Mouse (Mus musculus) hindbrain, embryonic 14.5 days (tissue): ENCODE results near the gene Cmklr1. TPM values are rescaled to one million over a fixed set of nuclear protein-coding genes. Genes with fewer than 3 reads are reported as not detected.

Experiments used
- ATAC-seq: fragments of 200-750 bp; cut with Nextera tagmentation; 2 replicates; pipeline ENCODE4 v1.8.0; 2017; ENCODE audit warnings: moderate number of reproducible peaks, mild to moderate bottlenecking, moderate TSS enrichment, moderate library complexity; ENCODE audit not compliant: low FRiP score
- DNase-seq: peaks from one replicate; pipeline ENCODE4 v3.0.0-alpha.2; 2015; ENCODE audit warnings: low spot score
- H3K27ac ChIP-seq: fragments of 300-500 bp; sonication (generic); 2 replicates; pipeline ENCODE4 v1.5.1; 2014; ENCODE audit warnings: mild to moderate bottlenecking, moderate library complexity
- H3K27me3 ChIP-seq: fragments of 300-500 bp; sonication (generic); 2 replicates; pipeline ENCODE4 v1.6.1; 2014; ENCODE audit warnings: mild to moderate bottlenecking, low read length, mixed read lengths; ENCODE audit not compliant: control insufficient read depth, insufficient read depth
- H3K36me3 ChIP-seq: fragments of 300-500 bp; sonication (generic); replicated peaks from 2 replicates; pipeline ENCODE4 v1.6.1; 2014; ENCODE audit not compliant: control insufficient read depth, insufficient read depth
- H3K4me1 ChIP-seq: fragments of 300-500 bp; sonication (generic); replicated peaks from 2 replicates; pipeline ENCODE4 v1.6.1; 2014; ENCODE audit warnings: antibody characterized with exemption, low read length, mixed read lengths; ENCODE audit not compliant: control insufficient read depth, insufficient read depth
- H3K4me2 ChIP-seq: fragments of 300-500 bp; sonication (generic); replicated peaks from 2 replicates; pipeline ENCODE4 v1.6.1; 2014; ENCODE audit warnings: mild to moderate bottlenecking, moderate library complexity
- H3K4me3 ChIP-seq: fragments of 300-500 bp; sonication (generic); replicated peaks from 2 replicates; pipeline ENCODE4 v1.5.1; 2014; ENCODE audit warnings: mild to moderate bottlenecking, low read length
- H3K9ac ChIP-seq: fragments of 300-500 bp; sonication (generic); 2 replicates; pipeline ENCODE4 v1.6.1; 2014
- H3K9me3 ChIP-seq: fragments of 300-500 bp; sonication (generic); 2 replicates; pipeline ENCODE4 v1.6.1; 2016; ENCODE audit warnings: low read length; ENCODE audit not compliant: control insufficient read depth
- WGBS: fragments of 180-500 bp; shearing (Covaris S2); extraction: QIAGEN DNeasy Blood & Tissue Kit; methylation state at CpG from one replicate; pipeline ENCODE4 v1.1.7; 2014; 5-methylcytosine and 5-hydroxymethylcytosine counted together
- polyA plus RNA-seq: library from polyadenylated mRNA; unstranded; fragments of >200 nt; fragmentation: Nextera tagmentation; extraction: Ambion mirVana; gene quantifications from 2 replicates; pipeline ENCODE4 v1.2.1, GENCODE M21; 2014

Gene Cmklr1
- polyA plus RNA-seq, 1 experiment from 2014 or later, result 2.7 TPM

- no peak for ATAC-seq
These were observed 14.5 kb upstream of the Cmklr1 start for GRCm38 (mm10) chr5:113664629-113665195.

GRCm38 (mm10) chr5:113664127-113664526 lies 13.9 kb upstream of the Cmklr1 start:
- ATAC-seq (no peak), DNase-seq (no peak)
- H3K36me3 ChIP-seq, result no peaks in the 10 kb centered on the region
- no peaks in the 10 kb centered on the region for H3K27me3 ChIP-seq
- H3K27ac ChIP-seq, result no peak overlapping the region
- H3K4me3 ChIP-seq, result no peak overlapping the region
- 82% methylated on average over 6 of the region's 6 CpGs for WGBS
- H3K9ac ChIP-seq, result no peak overlapping the region
- H3K4me2 ChIP-seq, result no peak overlapping the region
- H3K4me1 ChIP-seq, result no peaks in the 10 kb centered on the region
- no peaks in the 10 kb centered on the region for H3K9me3 ChIP-seq

More at GRCm38 (mm10) chr5:113664629-113665195, 14.5 kb upstream of the Cmklr1 start:
- no peak overlapping the region for H3K27ac ChIP-seq
- WGBS, result 78% methylated on average over 12 of the region's 12 CpGs
- H3K9me3 ChIP-seq, result no peaks in the 10 kb centered on the region
- H3K4me1 ChIP-seq, result no peaks in the 10 kb centered on the region
- no peak overlapping the region for H3K4me2 ChIP-seq
- no peak for DNase-seq
- no peak overlapping the region for H3K4me3 ChIP-seq
- H3K36me3 ChIP-seq, result no peaks in the 10 kb centered on the region
- H3K9ac ChIP-seq, result no peak overlapping the region
- H3K27me3 ChIP-seq, result no peaks in the 10 kb centered on the region

DNA sequence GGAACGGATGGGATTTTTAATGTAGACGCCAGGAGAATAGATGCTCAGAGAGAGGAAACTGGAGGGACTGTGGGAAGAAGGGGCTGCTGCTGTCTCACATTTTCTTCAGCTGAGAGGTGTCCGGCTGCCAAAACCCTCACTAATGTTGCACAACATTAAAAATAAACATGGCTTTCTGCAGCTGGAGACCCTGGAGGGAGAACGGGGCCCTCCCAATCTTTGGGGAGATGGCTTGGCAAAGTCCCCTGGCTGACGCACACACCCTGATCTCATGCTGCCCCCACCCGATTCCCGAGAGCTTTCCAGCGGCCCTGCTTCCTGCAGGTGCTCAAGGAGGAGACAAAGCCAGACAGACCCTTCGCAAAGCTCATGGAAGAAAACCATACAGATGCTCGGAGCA lies 10.6 kb upstream of the Cmklr1 start:
- 75% methylated on average over 10 of the region's 10 CpGs for WGBS
- Histone ChIP-seq H3K27me3 (no peaks in the 10 kb centered on the region), H3K9me3 (no peaks in the 10 kb centered on the region), H3K4me1 (no peaks in the 10 kb centered on the region), H3K36me3 (no peaks in the 10 kb centered on the region), H3K4me3 (no peak overlapping the region), H3K4me2 (no peak overlapping the region), H3K27ac (no peak overlapping the region), H3K9ac (no peak overlapping the region)
- ATAC-seq (no peak), DNase-seq (no peak)

- DNase-seq (no peak), ATAC-seq (no peak)
- 86% methylated on average over 12 of the region's 12 CpGs for WGBS
- Histone ChIP-seq H3K9me3 (no peaks in the 10 kb centered on the region), H3K4me2 (no peak overlapping the region), H3K27ac (no peak overlapping the region), H3K4me1 (0 out of 2 replicates have a peak, but pooled peaks cover 6% of the 10 kb centered on the region), H3K4me3 (no peak overlapping the region), H3K9ac (no peak overlapping the region), H3K36me3 (no peaks in the 10 kb centered on the region), H3K27me3 (peaks cover 12% of the 10 kb centered on the region; the same call in 1 of the 2 replicates)
These were observed 4.6 kb upstream of the Cmklr1 start for GRCm38 (mm10) chr5:113654821-113655220.

- Histone ChIP-seq H3K36me3 (no peaks in the 10 kb centered on the region), H3K9me3 (no peaks in the 10 kb centered on the region), H3K4me3 (no peak overlapping the region), H3K9ac (no peak overlapping the region), H3K27ac (no peak overlapping the region), H3K27me3 (peaks cover 15% of the 10 kb centered on the region; the same call in 1 of the 2 replicates), H3K4me2 (no peak overlapping the region), H3K4me1 (0 out of 2 replicates have a peak, but pooled peaks cover 6% of the 10 kb centered on the region)
- DNase-seq (no peak), ATAC-seq (no peak)
- WGBS, result 85% methylated on average over 11 of the region's 11 CpGs
These were observed 4.0 kb upstream of the Cmklr1 start for GRCm38 (mm10) chr5:113654206-113654605.

DNA sequence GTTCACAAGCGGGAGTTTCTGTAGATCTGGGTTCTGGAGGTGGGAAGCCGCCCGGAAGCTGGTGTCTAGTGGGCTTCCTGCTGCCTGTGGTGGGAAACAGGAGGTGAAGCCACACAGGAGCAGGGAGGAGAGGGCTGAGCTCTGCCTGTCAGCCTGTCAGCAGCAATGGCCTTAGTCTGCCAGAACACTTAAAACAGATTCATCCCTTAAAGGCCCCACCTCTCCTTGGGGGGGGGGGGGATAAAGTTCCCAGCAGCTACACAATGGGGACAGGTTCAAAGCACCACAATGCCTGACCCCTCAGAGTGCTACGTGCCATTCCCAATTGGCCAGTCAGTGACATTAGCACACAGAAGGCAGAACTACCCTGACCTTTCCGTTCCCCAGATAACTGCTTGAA lies 2.0 kb upstream of the Cmklr1 start:
- no peak for ATAC-seq
- 0 out of 2 replicates have a peak, but pooled peaks cover 6% of the 10 kb centered on the region for H3K4me1 ChIP-seq
- WGBS, result 25% methylated on average over 5 of the region's 5 CpGs

DNA sequence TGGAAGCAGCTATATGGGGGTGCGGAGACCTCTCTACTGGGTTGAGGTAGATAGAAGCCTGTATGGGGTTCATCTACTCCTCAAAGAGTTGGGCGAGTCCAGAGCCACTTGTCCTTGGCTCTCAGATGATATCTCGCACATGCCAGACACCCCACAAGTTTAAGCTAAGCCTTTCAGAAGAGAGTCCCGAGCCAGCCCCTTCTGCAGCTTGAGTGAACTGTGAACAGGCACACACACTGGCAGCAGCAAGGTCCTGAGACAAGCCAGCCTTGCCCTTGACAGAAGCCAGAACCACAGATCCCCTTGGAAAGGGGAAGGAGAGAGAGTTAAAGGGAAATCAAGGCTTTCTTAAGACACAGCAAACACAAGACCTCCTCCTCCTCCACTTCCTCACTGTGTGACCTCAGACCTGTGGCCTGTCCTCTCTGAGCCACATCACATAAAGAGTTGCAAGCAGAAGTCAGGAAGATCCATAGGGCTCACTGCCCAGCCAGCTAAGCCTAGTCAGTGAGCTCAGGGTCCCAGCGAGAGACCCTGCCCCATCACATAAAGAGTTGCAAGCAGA lies 1.5 kb downstream of the Cmklr1 start:
- DNase-seq (no peak), ATAC-seq (no peak)
- Histone ChIP-seq H3K9ac (no peak overlapping the region), H3K27me3 (peaks cover 15% of the 10 kb centered on the region; the same call in 1 of the 2 replicates), H3K4me3 (no peak overlapping the region), H3K9me3 (no peaks in the 10 kb centered on the region), H3K4me1 (0 out of 2 replicates have a peak, but pooled peaks cover 6% of the 10 kb centered on the region), H3K36me3 (no peaks in the 10 kb centered on the region), H3K27ac (no peak overlapping the region), H3K4me2 (no peak overlapping the region)
- 83% methylated on average over 5 of the region's 5 CpGs for WGBS

More for the DNA sequence above, 2.0 kb upstream of the Cmklr1 start:
- H3K36me3 ChIP-seq, result no peaks in the 10 kb centered on the region
- no peak for DNase-seq
- no peak overlapping the region for H3K4me3 ChIP-seq
- no peaks in the 10 kb centered on the region for H3K9me3 ChIP-seq
- no peak overlapping the region for H3K9ac ChIP-seq
- peaks cover 15% of the 10 kb centered on the region; the same call in 1 of the 2 replicates for H3K27me3 ChIP-seq
- no peak overlapping the region for H3K27ac ChIP-seq
- H3K4me2 ChIP-seq, result no peak overlapping the region

- DNase-seq, result no peak
- 93% methylated on average over 8 of the region's 8 CpGs for WGBS
These were observed 3.1 kb downstream of the Cmklr1 start for GRCm38 (mm10) chr5:113647141-113647540.

GRCm38 (mm10) chr5:113644520-113644919 lies 5.7 kb downstream of the Cmklr1 start:
- Histone ChIP-seq H3K27ac (no peak overlapping the region), H3K4me3 (no peak overlapping the region), H3K36me3 (no peaks in the 10 kb centered on the region), H3K4me1 (peaks cover 5% of the 10 kb centered on the region; the same call in 1 of the 2 replicates), H3K9ac (no peak overlapping the region), H3K27me3 (no peaks in the 10 kb centered on the region), H3K4me2 (no peak overlapping the region), H3K9me3 (no peaks in the 10 kb centered on the region)
- no peak for DNase-seq
- ATAC-seq, result no peak
- WGBS, result 91% methylated on average over 4 of the region's 4 CpGs

More at GRCm38 (mm10) chr5:113647141-113647540, 3.1 kb downstream of the Cmklr1 start:
- Histone ChIP-seq H3K4me2 (no peak overlapping the region), H3K9ac (no peak overlapping the region), H3K36me3 (no peaks in the 10 kb centered on the region), H3K4me3 (no peak overlapping the region), H3K27me3 (peaks cover 15% of the 10 kb centered on the region; the same call in 1 of the 2 replicates), H3K4me1 (peaks cover 11% of the 10 kb centered on the region; the same call in 1 of the 2 replicates), H3K9me3 (no peaks in the 10 kb centered on the region), H3K27ac (no peak overlapping the region)
- no peak for ATAC-seq
